Mouse (Mus musculus): ENCODE data around the gene Gm3415. TPM values are rescaled to one million over a fixed set of nuclear protein-coding genes. Genes with fewer than 3 reads are reported as not detected.

The Gm3415 gene
- not detected for total RNA-seq (2023)

GRCm38 (mm10) chr5:146555836-146556235, at the start of gene Gm3415:
Gm3415 (plus strand) TSS chr5:146556136.

GRCm38 (mm10) chr5:146513823-146514222, 42.1 kb upstream of the Gm3415 start, which contains the start of gene Gm3402:
Gm3402 (plus strand) TSS chr5:146514123.

GRCm38 (mm10) chr5:146525501-146525900, 30.4 kb upstream of the Gm3415 start, which contains the start of gene Gm3404:
Gm3404 (plus strand) TSS chr5:146525801.

GRCm38 (mm10) chr5:146537347-146537746, 18.6 kb upstream of the Gm3415 start, which contains the start of gene Gm3409:
Gm3409 (plus strand) TSS chr5:146537647.

GRCm38 (mm10) chr5:146584478-146585306, 28.8 kb downstream of the Gm3415 start, which contains the start of gene Gpr12:
Gpr12 (minus strand) TSS chr5:146585239.

Other genes starting within 250 kb of the Gm3415 start
- gene Wasf3, start 171.2 kb upstream of the Gm3415 start, total RNA-seq (2023), result not detected
- gene Gm6408, start 74.2 kb upstream of the Gm3415 start, total RNA-seq (2023), result not detected
- gene Gm6370, start 64.8 kb upstream of the Gm3415 start, total RNA-seq (2023), result not detected
- gene 4930449I24Rik, start 53.7 kb upstream of the Gm3415 start, total RNA-seq (2023), result not detected
- not detected for gene Gm3402, start 42.0 kb upstream of the Gm3415 start, total RNA-seq (2023)
- gene Gm3404, start 30.3 kb upstream of the Gm3415 start, total RNA-seq (2023), result not detected
- gene Gm3409, start 18.5 kb upstream of the Gm3415 start, total RNA-seq (2023), result not detected
- not detected for gene Gpr12, start 29.1 kb downstream of the Gm3415 start, total RNA-seq (2023)
- 10 to 100 TPM; 36.1 to 41.9 TPM for gene Usp12, start 238.9 kb downstream of the Gm3415 start, total RNA-seq (2023)